Mouse (Mus musculus): ENCODE measurements around the gene 2010109A12Rik. TPM values are rescaled to one million over a fixed set of nuclear protein-coding genes. Genes with fewer than 3 reads are reported as not detected.

2010109A12Rik gene
- total and polyA plus RNA-seq, 2 experiments: 0.28 TPM; not detected in 1

GRCm38 (mm10) chr5:93172536-93172935 lies 33.8 kb upstream of the 2010109A12Rik start:
- Histone ChIP-seq H3K36me3 (ENCODE audit: control insufficient read depth, insufficient read depth, low read length) (peaks cover 5% of the 10 kb centered on the region; the same call in 1 of the 2 replicates), H3K9ac (ENCODE audit: low read depth, low read length) (no peak overlapping the region), H3K27me3 (ENCODE audit: control insufficient read depth, insufficient read depth, low read length) (no peaks in the 10 kb centered on the region), H3K27ac (replicated peaks; ENCODE audit: insufficient read depth, low read depth, low read length) (no peak overlapping the region), H3K79me2 (ENCODE audit: control insufficient read depth, insufficient read depth, low read length) (no peaks in the 10 kb centered on the region), H3K4me1 (ENCODE audit: control insufficient read depth, insufficient read depth, low read length) (no peaks in the 10 kb centered on the region), H3K4me3 (ENCODE audit: insufficient read depth, low read depth, low read length) (no peak overlapping the region)
- no peak for DNase-seq (ENCODE audit: extremely low read depth, low read depth, low spot score)
- no peak for TF ChIP-seq CTCF (IDR thresholded peaks at IDR 0.05; ENCODE audit: low read depth, low read length)
- WGBS: 90% methylated on average over 6 of the region's 6 CpGs

DNA sequence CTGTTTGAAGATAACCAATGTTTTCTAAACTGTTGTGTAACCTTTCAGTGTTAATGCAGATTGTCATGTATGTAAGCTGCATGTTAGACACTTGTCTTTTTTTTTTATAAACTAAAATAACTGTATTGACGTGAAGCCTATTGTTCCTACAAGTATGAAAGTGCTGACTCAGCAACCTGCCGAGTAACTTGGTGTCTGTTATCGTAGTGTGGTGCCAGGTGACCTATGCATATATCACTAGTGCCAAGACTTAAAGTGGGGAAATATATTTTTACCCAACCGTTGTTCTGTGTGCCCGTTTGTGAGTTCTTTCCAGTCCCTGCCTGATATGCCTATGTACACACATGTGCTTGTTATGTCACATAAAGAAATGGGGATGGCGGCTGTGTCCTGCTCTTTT lies 31.6 kb upstream of the 2010109A12Rik start:
- H3K79me2 ChIP-seq (ENCODE audit: control insufficient read depth, insufficient read depth, low read length): no peaks in the 10 kb centered on the region
- WGBS: 73% methylated on average over 6 of the region's 6 CpGs
- no peaks in the 10 kb centered on the region for H3K27me3 ChIP-seq (ENCODE audit: control insufficient read depth, insufficient read depth, low read length)
- H3K4me3 ChIP-seq (ENCODE audit: insufficient read depth, low read depth, low read length): no peak overlapping the region
- DNase-seq (ENCODE audit: extremely low read depth, low read depth, low spot score): no peak
- no peaks in the 10 kb centered on the region for H3K4me1 ChIP-seq (ENCODE audit: control insufficient read depth, insufficient read depth, low read length)
- no peak overlapping the region for H3K9ac ChIP-seq (ENCODE audit: low read depth, low read length)
- H3K27ac ChIP-seq (replicated peaks; ENCODE audit: insufficient read depth, low read depth, low read length): no peak overlapping the region
- no peak for TF ChIP-seq POLR2A (IDR thresholded peaks at IDR 0.05; ENCODE audit: extremely low read depth, insufficient read depth, low read length)
- no peak for TF ChIP-seq CTCF (IDR thresholded peaks at IDR 0.05; ENCODE audit: low read depth, low read length)
- peaks cover 3% of the 10 kb centered on the region; the same call in 1 of the 2 replicates for H3K36me3 ChIP-seq (ENCODE audit: control insufficient read depth, insufficient read depth, low read length)

- DNase-seq (ENCODE audit: extremely low read depth, low read depth, low spot score): no peak
- Histone ChIP-seq H3K4me1 (ENCODE audit: control insufficient read depth, insufficient read depth, low read length) (no peaks in the 10 kb centered on the region), H3K9ac (ENCODE audit: low read depth, low read length) (no peak overlapping the region), H3K79me2 (ENCODE audit: control insufficient read depth, insufficient read depth, low read length) (no peaks in the 10 kb centered on the region), H3K4me3 (ENCODE audit: insufficient read depth, low read depth, low read length) (no peak overlapping the region), H3K27ac (replicated peaks; ENCODE audit: insufficient read depth, low read depth, low read length) (no peak overlapping the region), H3K36me3 (ENCODE audit: control insufficient read depth, insufficient read depth, low read length) (peaks cover 15% of the 10 kb centered on the region), H3K27me3 (ENCODE audit: control insufficient read depth, insufficient read depth, low read length) (no peaks in the 10 kb centered on the region)
- 86% methylated on average over 6 of the region's 6 CpGs for WGBS
- TF ChIP-seq POLR2A (IDR thresholded peaks at IDR 0.05; ENCODE audit: extremely low read depth, insufficient read depth, low read length) (no peak), CTCF (IDR thresholded peaks at IDR 0.05; ENCODE audit: low read depth, low read length) (no peak)
These were observed 27.7 kb upstream of the 2010109A12Rik start for GRCm38 (mm10) chr5:93178616-93179015.

DNA sequence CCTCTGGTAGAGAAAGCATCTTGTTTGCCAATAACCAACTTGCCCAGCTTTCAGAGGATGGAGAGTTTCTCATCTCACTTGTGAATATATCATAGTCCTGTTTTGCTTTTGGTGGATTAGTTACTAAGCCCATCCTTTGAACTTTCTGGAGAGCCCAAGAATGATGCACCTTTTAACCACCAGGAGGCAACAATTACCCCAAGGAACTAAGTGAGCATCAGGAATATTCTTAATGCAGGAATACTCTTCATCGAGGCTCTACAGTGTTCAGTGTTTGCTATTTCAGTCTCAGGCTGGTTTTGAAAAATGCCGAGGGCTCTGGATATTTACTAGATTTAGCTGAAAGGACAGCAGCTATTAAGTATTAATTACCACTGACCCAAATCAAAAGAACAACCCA lies 26.1 kb upstream of the 2010109A12Rik start:
- Histone ChIP-seq H3K27ac (replicated peaks; ENCODE audit: insufficient read depth, low read depth, low read length) (no peak overlapping the region), H3K4me3 (ENCODE audit: insufficient read depth, low read depth, low read length) (no peak overlapping the region), H3K9ac (ENCODE audit: low read depth, low read length) (no peak overlapping the region), H3K79me2 (ENCODE audit: control insufficient read depth, insufficient read depth, low read length) (no peaks in the 10 kb centered on the region), H3K36me3 (ENCODE audit: control insufficient read depth, insufficient read depth, low read length) (peaks cover 19% of the 10 kb centered on the region), H3K4me1 (ENCODE audit: control insufficient read depth, insufficient read depth, low read length) (peaks cover 4% of the 10 kb centered on the region), H3K27me3 (ENCODE audit: control insufficient read depth, insufficient read depth, low read length) (no peaks in the 10 kb centered on the region)
- 62% methylated on average over 2 of the region's 2 CpGs for WGBS
- TF ChIP-seq CTCF (IDR thresholded peaks at IDR 0.05; ENCODE audit: low read depth, low read length): peak; percentile 27; the same call in 1 of the 2 replicates
- no peak for TF ChIP-seq POLR2A (IDR thresholded peaks at IDR 0.05; ENCODE audit: extremely low read depth, insufficient read depth, low read length)
- DNase-seq (ENCODE audit: extremely low read depth, low read depth, low spot score): no peak

DNA sequence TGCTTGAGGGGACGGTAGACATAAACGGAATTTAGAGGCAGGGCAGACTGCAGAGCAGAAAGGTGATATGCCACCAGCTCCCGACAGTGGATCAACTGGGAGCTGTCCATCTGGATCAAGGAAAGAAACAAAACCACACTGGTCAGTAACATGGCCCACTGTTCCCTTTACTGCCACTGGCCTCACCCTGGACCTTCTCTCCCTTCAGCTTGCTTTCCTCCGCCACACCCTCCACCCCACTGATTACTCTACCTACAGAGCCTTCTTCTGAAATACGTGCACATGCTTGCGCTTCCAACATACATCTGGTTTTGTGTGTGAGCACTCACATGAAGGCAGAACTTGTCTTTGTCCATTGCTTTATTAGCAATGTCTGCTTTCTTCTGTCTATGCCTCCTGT lies 23.0 kb upstream of the 2010109A12Rik start:
- no peak for DNase-seq (ENCODE audit: extremely low read depth, low read depth, low spot score)
- Histone ChIP-seq H3K27ac (replicated peaks; ENCODE audit: insufficient read depth, low read depth, low read length) (no peak overlapping the region), H3K4me1 (ENCODE audit: control insufficient read depth, insufficient read depth, low read length) (peaks cover 4% of the 10 kb centered on the region), H3K4me3 (ENCODE audit: insufficient read depth, low read depth, low read length) (no peak overlapping the region), H3K36me3 (ENCODE audit: control insufficient read depth, insufficient read depth, low read length) (peaks cover 39% of the 10 kb centered on the region), H3K79me2 (ENCODE audit: control insufficient read depth, insufficient read depth, low read length) (no peaks in the 10 kb centered on the region; the same call in 1 of the 2 replicates), H3K9ac (ENCODE audit: low read depth, low read length) (no peak overlapping the region), H3K27me3 (ENCODE audit: control insufficient read depth, insufficient read depth, low read length) (no peaks in the 10 kb centered on the region)
- WGBS: 94% methylated on average over 6 of the region's 6 CpGs
- TF ChIP-seq CTCF (IDR thresholded peaks at IDR 0.05; ENCODE audit: low read depth, low read length) (no peak), POLR2A (IDR thresholded peaks at IDR 0.05; ENCODE audit: extremely low read depth, insufficient read depth, low read length) (no peak)

- Histone ChIP-seq H3K9ac (ENCODE audit: low read depth, low read length) (no peak overlapping the region), H3K4me1 (ENCODE audit: control insufficient read depth, insufficient read depth, low read length) (peaks cover 4% of the 10 kb centered on the region), H3K27ac (replicated peaks; ENCODE audit: insufficient read depth, low read depth, low read length) (no peak overlapping the region), H3K4me3 (ENCODE audit: insufficient read depth, low read depth, low read length) (no peak overlapping the region), H3K27me3 (ENCODE audit: control insufficient read depth, insufficient read depth, low read length) (no peaks in the 10 kb centered on the region), H3K79me2 (ENCODE audit: control insufficient read depth, insufficient read depth, low read length) (no peaks in the 10 kb centered on the region; the same call in 1 of the 2 replicates), H3K36me3 (ENCODE audit: control insufficient read depth, insufficient read depth, low read length) (peaks cover 46% of the 10 kb centered on the region)
- DNase-seq (ENCODE audit: extremely low read depth, low read depth, low spot score): no peak
- WGBS: 86% methylated on average over 6 of the region's 6 CpGs
- TF ChIP-seq CTCF (IDR thresholded peaks at IDR 0.05; ENCODE audit: low read depth, low read length): no peak
- no peak for TF ChIP-seq POLR2A (IDR thresholded peaks at IDR 0.05; ENCODE audit: extremely low read depth, insufficient read depth, low read length)
These were observed 21.8 kb upstream of the 2010109A12Rik start for GRCm38 (mm10) chr5:93184548-93184947.

All from liver, adult 2 months (tissue).